Mouse (Mus musculus): Measurements from ENCODE around the gene Abhd17c.

DNA sequence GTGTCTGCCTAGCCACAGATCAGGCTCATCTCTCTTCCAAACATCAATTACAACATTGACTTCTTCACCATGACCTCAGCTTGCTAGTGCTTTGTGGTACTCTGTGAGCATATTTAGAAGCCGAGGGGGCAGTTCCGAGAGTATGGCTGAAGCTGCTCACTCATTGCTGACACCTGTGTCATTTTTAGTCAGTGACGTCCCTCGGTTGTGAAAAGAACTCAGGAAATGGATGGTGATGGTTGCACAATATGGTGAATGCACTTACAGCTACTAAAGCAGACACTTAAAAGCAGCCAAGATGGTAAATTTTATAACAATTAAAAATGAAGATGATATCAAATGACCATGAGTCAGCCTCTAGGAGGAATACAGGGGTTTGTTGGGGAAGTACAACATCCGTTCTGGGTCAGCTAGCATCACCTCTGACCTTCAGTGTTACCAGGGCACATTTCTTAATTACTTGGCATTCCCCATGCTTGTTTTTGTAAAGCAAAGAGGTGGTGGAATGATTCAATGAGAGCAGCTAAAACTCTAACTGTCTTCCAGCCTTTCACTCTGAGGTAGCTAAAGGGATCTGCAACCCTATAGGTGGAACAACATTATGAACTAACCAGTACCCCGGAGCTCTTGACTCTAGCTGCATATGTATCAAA is 45.6 kb upstream of the Abhd17c start:
- TF ChIP-seq ETS1 (IDR thresholded peaks at IDR 0.05; ENCODE audit: low read depth, low read length) (no peak), E2F4 (IDR thresholded peaks at IDR 0.05; ENCODE audit: borderline replicate concordance, low read depth, low read length) (no peak)

Data from MEL (cell line).